Mouse (Mus musculus): ENCODE measurements around the gene Mipep. TPM values are rescaled to one million over a fixed set of nuclear protein-coding genes. Genes with fewer than 3 reads are reported as not detected.

Mipep gene
- polyA plus RNA-seq (2021; fragmentation: Nextera tagmentation): 12.2 and 23.8 TPM in 2 replicates
- long read RNA-seq, experiment 1, transcript Mipep-201 (19 exons, 3,015 nt): major isoform, 192 of 225 reads
- long read RNA-seq, experiment 1, partial matches to known transcripts: 16 of 225 reads
- long read RNA-seq, experiment 1, other reads (novel, unspliced or antisense): 14 of 225 reads
- long read RNA-seq, experiment 2, transcript Mipep-201 (19 exons, 3,015 nt): major isoform, 16 of 31 reads
- long read RNA-seq, experiment 2, partial matches to known transcripts: 15 of 31 reads
- long read RNA-seq, experiment 2, other reads (novel, unspliced or antisense): 0 of 31 reads

DNA sequence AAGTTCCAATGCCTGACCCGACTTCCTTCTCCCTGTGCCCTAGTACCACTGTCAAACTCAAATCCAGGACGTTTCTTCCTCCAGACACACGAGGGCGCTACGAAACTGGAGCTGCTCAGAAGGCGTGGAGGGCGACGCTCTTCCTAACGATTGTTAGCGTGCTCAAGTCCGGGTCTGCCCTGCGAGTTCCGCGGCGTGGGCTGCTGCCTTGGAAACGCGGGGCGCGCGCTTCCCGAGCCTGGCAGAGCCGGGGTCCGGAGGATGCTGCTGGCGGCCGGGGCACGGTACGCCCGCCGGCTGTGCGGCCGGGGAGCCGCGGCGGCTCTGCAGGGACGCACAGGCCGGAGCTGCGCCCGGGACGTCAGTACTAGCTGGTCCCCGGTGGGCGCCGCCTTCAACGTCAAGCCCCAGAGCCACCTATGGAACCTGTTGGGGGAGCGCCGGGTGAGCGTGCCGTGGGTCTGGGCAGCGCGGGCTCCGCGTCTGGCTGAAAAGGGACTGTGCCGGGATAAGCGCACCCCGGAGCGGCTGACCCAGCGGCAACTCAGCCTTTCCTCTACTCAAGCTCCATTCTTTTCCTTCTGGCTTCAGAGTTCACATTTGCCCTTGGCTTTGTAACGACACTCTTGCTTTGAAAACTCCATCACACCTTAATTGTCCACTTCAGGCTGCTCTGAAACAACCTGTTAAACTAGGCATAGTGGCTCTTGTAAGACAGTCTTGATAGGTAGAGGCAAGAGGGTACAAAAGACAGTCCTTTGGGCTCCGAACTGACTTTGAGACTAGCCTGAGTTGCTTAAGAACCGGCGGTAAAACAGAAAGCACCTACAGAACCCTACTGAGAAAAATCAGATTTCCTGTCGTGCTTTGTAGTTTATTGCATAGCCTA, at the start of gene Mipep:
Mipep (plus strand) TSS at position 147 of the 889 bp plus-strand sequence.

DNA sequence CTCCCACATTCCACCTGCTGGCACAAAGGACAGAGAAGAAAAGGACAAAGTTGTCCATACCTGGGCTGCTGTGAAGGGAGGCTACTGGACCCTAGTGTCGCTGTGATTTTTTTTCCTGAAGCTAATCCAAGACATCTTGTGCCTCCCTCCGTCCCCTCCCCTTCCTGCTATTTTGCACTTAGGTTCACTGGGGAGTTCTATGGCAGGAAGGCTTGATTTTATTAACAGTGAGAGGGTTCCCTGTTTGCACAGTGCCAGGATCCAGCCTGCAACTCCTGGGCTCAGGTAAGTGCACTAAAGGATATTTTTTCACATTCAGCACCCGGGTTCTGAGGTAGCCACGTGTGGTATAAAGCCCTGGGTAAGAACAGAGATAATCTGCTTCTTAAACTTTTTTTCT, 16.5 kb upstream of the Mipep start, which contains the start of gene C1qtnf9:
C1qtnf9 (plus strand) TSS at position 251 of the 400 bp plus-strand sequence.

Other genes starting within 250 kb of the Mipep start
- gene Spata13, start 150.6 kb upstream of the Mipep start, polyA plus RNA-seq (2021; fragmentation: Nextera tagmentation): 2.2 and 4.0 TPM in 2 replicates
- 0.18 TPM in 1 of 2 replicates, not detected in the other for gene C1qtnf9, start 16.4 kb upstream of the Mipep start, polyA plus RNA-seq (2021; fragmentation: Nextera tagmentation)